Mouse (Mus musculus): Measurements from ENCODE around the gene Gm30191. TPM values are rescaled to one million over a fixed set of nuclear protein-coding genes. Genes with fewer than 3 reads are reported as not detected.
"Not testable (repeated sequence)": the region's sequence is repeated elsewhere in the genome, so short reads cannot be mapped to it uniquely, and the experiment has no call there.

Gm30191 gene
- polyA plus RNA-seq, 1 experiment: not detected

- Histone ChIP-seq H3K27me3 (replicated peaks) (no peaks in the 10 kb centered on the region), H3K9me3 (no peaks in the 10 kb centered on the region), H3K36me3 (replicated peaks; ENCODE audit: low read length) (peaks cover 43% of the 10 kb centered on the region), H3K4me3 (replicated peaks) (peak overlapping the region; percentile 81), H3K4me1 (peaks cover 47% of the 10 kb centered on the region)
- TF ChIP-seq FLI1 (IDR thresholded peaks at IDR 0.05; ENCODE audit: low read length): no peak
- no peak for TF ChIP-seq GATA1 (IDR thresholded peaks at IDR 0.05; ENCODE audit: borderline replicate concordance, low read length)
Measured at GRCm38 (mm10) chr4:134284942-134285341, 38.2 kb downstream of the Gm30191 start.

GRCm38 (mm10) chr4:134286226-134287167, 39.8 kb downstream of the Gm30191 start:
- H3K36me3 ChIP-seq (replicated peaks; ENCODE audit: low read length): peaks cover 33% of the 10 kb centered on the region
- no peaks in the 10 kb centered on the region for H3K9me3 ChIP-seq
- peaks cover 48% of the 10 kb centered on the region for H3K4me1 ChIP-seq
- no peaks in the 10 kb centered on the region for H3K27me3 ChIP-seq (replicated peaks)
- H3K4me3 ChIP-seq (replicated peaks): peak overlapping the region; percentile 99
- TF ChIP-seq GATA1 (IDR thresholded peaks at IDR 0.05; ENCODE audit: borderline replicate concordance, low read length) (no peak), FLI1 (IDR thresholded peaks at IDR 0.05; ENCODE audit: low read length) (no peak)

- H3K9me3 ChIP-seq: no peaks in the 10 kb centered on the region
- H3K27me3 ChIP-seq (replicated peaks): no peaks in the 10 kb centered on the region
- H3K4me1 ChIP-seq: peaks cover 48% of the 10 kb centered on the region
- peaks cover 26% of the 10 kb centered on the region for H3K36me3 ChIP-seq (replicated peaks; ENCODE audit: low read length)
- no peak for TF ChIP-seq GATA1 (IDR thresholded peaks at IDR 0.05; ENCODE audit: borderline replicate concordance, low read length)
- no peak for TF ChIP-seq FLI1 (IDR thresholded peaks at IDR 0.05; ENCODE audit: low read length)
- peak overlapping the region; percentile 99 for H3K4me3 ChIP-seq (replicated peaks)
Measured at GRCm38 (mm10) chr4:134287168-134287564, 40.4 kb downstream of the Gm30191 start.

GRCm38 (mm10) chr4:134287575-134288025, 40.9 kb downstream of the Gm30191 start, which contains the start of gene Pdik1l:
Gene Pdik1l, minus strand, starts transcription at chr4:134287895.
- H3K4me1 ChIP-seq: peaks cover 48% of the 10 kb centered on the region
- H3K36me3 ChIP-seq (replicated peaks; ENCODE audit: low read length): peaks cover 22% of the 10 kb centered on the region
- H3K27me3 ChIP-seq (replicated peaks): no peaks in the 10 kb centered on the region
- H3K4me3 ChIP-seq (replicated peaks): peak within 1 kb of the TSS; percentile 99
- TF ChIP-seq FLI1 (IDR thresholded peaks at IDR 0.05; ENCODE audit: low read length): no peak
- no peak for TF ChIP-seq GATA1 (IDR thresholded peaks at IDR 0.05; ENCODE audit: borderline replicate concordance, low read length)
- no peaks in the 10 kb centered on the region for H3K9me3 ChIP-seq

- Histone ChIP-seq H3K9me3 (no peaks in the 10 kb centered on the region), H3K36me3 (replicated peaks; ENCODE audit: low read length) (peaks cover 12% of the 10 kb centered on the region), H3K27me3 (replicated peaks) (peaks cover 8% of the 10 kb centered on the region), H3K4me3 (replicated peaks) (peak overlapping the region; percentile 99), H3K4me1 (peaks cover 56% of the 10 kb centered on the region)
- no peak for TF ChIP-seq FLI1 (IDR thresholded peaks at IDR 0.05; ENCODE audit: low read length)
- TF ChIP-seq GATA1 (IDR thresholded peaks at IDR 0.05; ENCODE audit: borderline replicate concordance, low read length): no peak
Measured at GRCm38 (mm10) chr4:134288397-134289256, 41.9 kb downstream of the Gm30191 start.

- H3K27me3 ChIP-seq (replicated peaks): peaks cover 19% of the 10 kb centered on the region
- peaks cover 35% of the 10 kb centered on the region for H3K4me1 ChIP-seq
- no peak for TF ChIP-seq FLI1 (IDR thresholded peaks at IDR 0.05; ENCODE audit: low read length)
- TF ChIP-seq GATA1 (IDR thresholded peaks at IDR 0.05; ENCODE audit: borderline replicate concordance, low read length): no peak
- H3K36me3 ChIP-seq (replicated peaks; ENCODE audit: low read length): no peaks in the 10 kb centered on the region
- H3K9me3 ChIP-seq: peaks cover 3% of the 10 kb centered on the region; the same call in 1 of the 2 replicates
- no peak overlapping the region for H3K4me3 ChIP-seq (replicated peaks)
Measured at GRCm38 (mm10) chr4:134292067-134292466, 45.3 kb downstream of the Gm30191 start.

GRCm38 (mm10) chr4:134293061-134293691, 46.4 kb downstream of the Gm30191 start:
- Histone ChIP-seq H3K4me1 (peaks cover 28% of the 10 kb centered on the region), H3K36me3 (replicated peaks; ENCODE audit: low read length) (no peaks in the 10 kb centered on the region), H3K9me3 (peaks cover 3% of the 10 kb centered on the region; the same call in 1 of the 2 replicates), H3K27me3 (replicated peaks) (peaks cover 19% of the 10 kb centered on the region), H3K4me3 (replicated peaks) (no peak overlapping the region)
- TF ChIP-seq GATA1 (IDR thresholded peaks at IDR 0.05; ENCODE audit: borderline replicate concordance, low read length) (no peak), FLI1 (IDR thresholded peaks at IDR 0.05; ENCODE audit: low read length) (no peak)

GRCm38 (mm10) chr4:134293692-134294163, 47.0 kb downstream of the Gm30191 start:
- peaks cover 19% of the 10 kb centered on the region for H3K27me3 ChIP-seq (replicated peaks)
- no peak for TF ChIP-seq FLI1 (IDR thresholded peaks at IDR 0.05; ENCODE audit: low read length)
- TF ChIP-seq GATA1 (IDR thresholded peaks at IDR 0.05; ENCODE audit: borderline replicate concordance, low read length): no peak
- H3K36me3 ChIP-seq (replicated peaks; ENCODE audit: low read length): no peaks in the 10 kb centered on the region
- peaks cover 23% of the 10 kb centered on the region for H3K4me1 ChIP-seq
- H3K4me3 ChIP-seq (replicated peaks): no peak overlapping the region
- H3K9me3 ChIP-seq: peaks cover 3% of the 10 kb centered on the region; the same call in 1 of the 2 replicates

- not testable (repeated sequence) for H3K9me3 ChIP-seq; H3K36me3 ChIP-seq (replicated peaks; ENCODE audit: low read length); H3K4me3 ChIP-seq (replicated peaks)
- Histone ChIP-seq H3K27me3 (replicated peaks) (peaks cover 19% of the 10 kb centered on the region), H3K4me1 (peaks cover 34% of the 10 kb centered on the region)
Measured at GRCm38 (mm10) chr4:134296096-134296495, 49.4 kb downstream of the Gm30191 start.

Data from megakaryocyte, embryonic 14.5 days (primary cell).